Mouse (Mus musculus) lung, postnatal 10 days (tissue): ENCODE measurements around the gene Ptpa.
"Not testable (repeated sequence)": the region's sequence is repeated elsewhere in the genome, so short reads cannot be mapped to it uniquely, and the experiment has no call there.

Source experiments
- DNase-seq: peaks from one replicate; pipeline ENCODE4 v3.0.0; 2021

Ptpa gene

GRCm38 (mm10) chr2:30402843-30403242 is 13.0 kb upstream of the Ptpa start:
- DNase-seq: no peak

GRCm38 (mm10) chr2:30403870-30404269 is 12.0 kb upstream of the Ptpa start:
- DNase-seq: peak; percentile 37

- DNase-seq: no peak
Measured at GRCm38 (mm10) chr2:30407221-30407620, 8.6 kb upstream of the Ptpa start.

GRCm38 (mm10) chr2:30407778-30408177 is 8.1 kb upstream of the Ptpa start:
- no peak for DNase-seq

- no peak for DNase-seq
Measured at GRCm38 (mm10) chr2:30408452-30409100, 7.3 kb upstream of the Ptpa start.

- no peak for DNase-seq
Measured at GRCm38 (mm10) chr2:30409454-30410176, 6.2 kb upstream of the Ptpa start.

GRCm38 (mm10) chr2:30413038-30413973 is 2.5 kb upstream of the Ptpa start:
- no peak for DNase-seq

GRCm38 (mm10) chr2:30414101-30414500 is 1.7 kb upstream of the Ptpa start:
- no peak for DNase-seq

GRCm38 (mm10) chr2:30414681-30415080 is 1.2 kb upstream of the Ptpa start:
- DNase-seq: no peak

- peak; percentile 96 for DNase-seq
Measured at GRCm38 (mm10) chr2:30415157-30415935, 493 bp upstream of the Ptpa start, which contains the start of gene Crat. TSS of gene Crat (minus strand) at chr2:30415813.

GRCm38 (mm10) chr2:30416649-30416965 is 768 bp downstream of the Ptpa start:
- DNase-seq: no peak

GRCm38 (mm10) chr2:30417154-30417553 is 1.3 kb downstream of the Ptpa start:
- DNase-seq: not testable (repeated sequence)

- DNase-seq: no peak
Measured at GRCm38 (mm10) chr2:30417595-30418165, 1.8 kb downstream of the Ptpa start.

GRCm38 (mm10) chr2:30418259-30418658 is 2.4 kb downstream of the Ptpa start:
- DNase-seq: no peak

- no peak for DNase-seq
Measured at GRCm38 (mm10) chr2:30419112-30419511, 3.3 kb downstream of the Ptpa start.

- no peak for DNase-seq
Measured at GRCm38 (mm10) chr2:30421432-30421831, 5.6 kb downstream of the Ptpa start.

- DNase-seq: peak; percentile 61
Measured at GRCm38 (mm10) chr2:30429156-30429555, 13.3 kb downstream of the Ptpa start.

- peak; percentile 83 for DNase-seq
Measured at GRCm38 (mm10) chr2:30435326-30436155, 19.7 kb downstream of the Ptpa start.

GRCm38 (mm10) chr2:30436156-30436545 is 20.3 kb downstream of the Ptpa start:
- peak; percentile 81 for DNase-seq

GRCm38 (mm10) chr2:30436809-30437208 is 21.0 kb downstream of the Ptpa start:
- DNase-seq: no peak

- no peak for DNase-seq
Measured at GRCm38 (mm10) chr2:30437791-30438190, 22.0 kb downstream of the Ptpa start.
